Mouse (Mus musculus): ENCODE measurements around the gene Mrgprx2.

DNA sequence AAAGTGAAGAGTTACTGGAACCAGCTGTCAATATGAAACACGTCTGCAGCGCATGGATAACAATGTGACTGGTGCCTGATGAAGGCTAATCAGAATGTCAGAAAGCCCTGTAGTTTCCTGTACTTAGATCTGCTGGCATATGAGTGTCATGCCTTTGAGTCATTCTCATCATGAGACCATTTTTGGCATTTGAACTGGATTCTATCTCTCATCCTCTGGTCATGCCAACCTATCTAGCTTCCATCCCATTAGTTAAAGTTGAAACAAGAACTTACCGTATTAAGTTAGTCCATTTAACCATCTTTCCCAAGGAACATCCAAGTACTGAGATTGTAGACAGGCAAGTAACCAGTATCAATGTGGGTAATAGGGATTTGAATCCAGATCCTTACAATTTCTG is 42.9 kb downstream of the Mrgprx2 start, which contains the start of gene Mrgprb1:
- TF ChIP-seq CTCF (IDR thresholded peaks at IDR 0.05; ENCODE audit: control insufficient read depth, insufficient read depth, insufficient replicate concordance, low read depth, low read length) (no peak), POLR2A (IDR thresholded peaks at IDR 0.05; ENCODE audit: control insufficient read depth, low read depth, low read length) (no peak)
